Mouse (Mus musculus): Measurements from ENCODE around the gene Vcam1. TPM values are rescaled to one million over a fixed set of nuclear protein-coding genes. Genes with fewer than 3 reads are reported as not detected.

Gene Vcam1
- polyA plus RNA-seq, 1 experiment from 2014 or later: 55.1 TPM

DNA sequence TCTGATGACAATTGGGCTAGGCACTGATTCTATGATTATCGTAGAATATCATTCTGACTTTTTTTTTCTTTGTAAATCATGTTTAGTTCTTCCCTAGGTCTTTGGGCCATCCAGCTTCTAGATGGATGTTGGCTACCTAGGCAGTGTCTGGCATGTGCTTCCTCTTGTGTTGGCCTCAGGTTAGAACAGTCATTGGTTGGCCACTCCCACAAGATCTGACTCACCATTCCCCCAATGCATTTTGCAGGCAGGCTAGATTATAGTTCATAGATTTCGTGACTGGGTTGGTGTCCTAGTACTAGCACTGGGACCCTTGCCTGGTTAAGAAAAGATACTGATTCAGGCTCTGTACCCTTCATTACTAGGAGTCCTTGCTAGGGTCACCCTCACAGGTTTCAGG, 67.3 kb downstream of the Vcam1 start:
- no peak overlapping the region for H3K4me3 ChIP-seq
- no peak for DNase-seq (ENCODE audit: low spot score)
- 89% methylated on average over 2 of the region's 2 CpGs for WGBS
- no peak overlapping the region for H3K27ac ChIP-seq
- H3K9me3 ChIP-seq: no peaks in the 10 kb centered on the region
- no peaks in the 10 kb centered on the region for H3K36me3 ChIP-seq
- no peaks in the 10 kb centered on the region for H3K4me1 ChIP-seq (replicated peaks)
- H3K27me3 ChIP-seq (ENCODE audit: insufficient read depth, poor library complexity, severe bottlenecking): no peaks in the 10 kb centered on the region

DNA sequence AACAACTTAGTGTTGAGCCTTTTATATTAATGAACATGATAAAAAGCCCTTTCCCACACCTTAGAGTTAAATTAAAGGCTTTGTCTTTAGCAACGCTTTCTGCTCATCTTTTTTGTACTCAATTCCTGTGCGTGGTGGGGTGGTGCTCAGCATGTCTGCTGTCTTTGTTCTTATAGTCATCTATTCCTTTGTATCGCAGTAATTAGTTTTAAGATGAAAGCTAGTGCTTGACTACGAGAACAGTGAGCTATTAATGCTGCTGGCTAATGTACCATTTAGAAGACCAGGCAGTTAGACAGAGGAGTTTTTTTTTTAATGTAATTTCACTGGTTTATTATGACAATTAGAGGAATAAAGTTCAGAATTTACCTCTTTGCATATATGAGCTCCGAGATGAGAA, 69.2 kb downstream of the Vcam1 start:
- H3K36me3 ChIP-seq: no peaks in the 10 kb centered on the region
- no peaks in the 10 kb centered on the region for H3K9me3 ChIP-seq
- H3K4me3 ChIP-seq: no peak overlapping the region
- no peak overlapping the region for H3K27ac ChIP-seq
- 73% methylated on average over 5 of the region's 5 CpGs for WGBS
- DNase-seq (ENCODE audit: low spot score): no peak
- no peaks in the 10 kb centered on the region for H3K27me3 ChIP-seq (ENCODE audit: insufficient read depth, poor library complexity, severe bottlenecking)
- no peaks in the 10 kb centered on the region for H3K4me1 ChIP-seq (replicated peaks)

Other genes starting within 250 kb of the Vcam1 start
- gene Dph5, start 241.9 kb downstream of the Vcam1 start, polyA plus RNA-seq (2016; fragmentation: Nextera tagmentation; extraction: Ambion mirVana): 27.4 and 30.3 TPM in 2 replicates
- gene Slc30a7, start 122.3 kb downstream of the Vcam1 start, polyA plus RNA-seq (2016; fragmentation: Nextera tagmentation; extraction: Ambion mirVana): 21.0 and 26.4 TPM in 2 replicates
- gene Extl2, start 122.2 kb downstream of the Vcam1 start, polyA plus RNA-seq (2016; fragmentation: Nextera tagmentation; extraction: Ambion mirVana): 20.7 and 23.6 TPM in 2 replicates
- 0.49 and 0.77 TPM in 2 replicates for gene Gpr88, start 123.8 kb upstream of the Vcam1 start, polyA plus RNA-seq (2016; fragmentation: Nextera tagmentation; extraction: Ambion mirVana)